Mouse (Mus musculus) CH12.LX (cell line): ENCODE results near the gene Gas7.

ENCODE experiments used
- CTCF ChIP-seq, 2 experiments: IDR thresholded peaks in 1 of 2; conservative IDR thresholded peaks in 1 of 2; 2 replicates each; pipeline ENCODE4 v1.5.1; 2011 to 2012; ENCODE audit warnings: low read depth in 2 of 2, low read length in 2 of 2, improper control_type of control experiment in 1 of 2, inconsistent platforms in 1 of 2, mild to moderate bottlenecking in 1 of 2, moderate library complexity in 1 of 2
- ETS1 ChIP-seq: conservative IDR thresholded peaks from 2 replicates; pipeline ENCODE4 v1.6.1; 2012; ENCODE audit warnings: low read depth, mild to moderate bottlenecking, inconsistent platforms, low read length, improper control_type of control experiment, moderate library complexity
- MAFK ChIP-seq: IDR thresholded peaks from 2 replicates; pipeline ENCODE4 v1.6.1; 2011; ENCODE audit warnings: low read length, improper control_type of control experiment; ENCODE audit not compliant: insufficient replicate concordance
- USF1 ChIP-seq: IDR thresholded peaks from 2 replicates; pipeline ENCODE4 v1.6.1; 2014; ENCODE audit warnings: low read depth, mild to moderate bottlenecking, inconsistent platforms, low read length, improper control_type of control experiment

- no peak for TF ChIP-seq ETS1
- TF ChIP-seq USF1, result no peak
- no peak for TF ChIP-seq CTCF (conservative IDR thresholded peaks at IDR 0.05 in 1 of 2, IDR thresholded peaks at IDR 0.05 in 1 of 2; ENCODE audit: low read depth in 2 of 2, low read length in 2 of 2)
- no peak for TF ChIP-seq MAFK
These were observed 226.6 kb downstream of the Gas7 start for GRCm38 (mm10) chr11:67681871-67682270.
